Mouse (Mus musculus) ovary, postnatal 36 days (tissue): ENCODE measurements around the gene Samd14.
"Not testable (repeated sequence)": the region's sequence is repeated elsewhere in the genome, so short reads cannot be mapped to it uniquely, and the experiment has no call there.

ENCODE experiments used
- DNase-seq: peaks from one replicate; pipeline ENCODE4 v3.0.0; 2022; ENCODE audit warnings: low spot score, mixed read lengths

Samd14 gene

GRCm38 (mm10) chr11:95006525-95007219 lies 3.0 kb upstream of the Samd14 start:
- peak; percentile 81 for DNase-seq

- DNase-seq: no peak
Observed at GRCm38 (mm10) chr11:95007418-95007817, 2.3 kb upstream of the Samd14 start.

GRCm38 (mm10) chr11:95008661-95009628 lies 734 bp upstream of the Samd14 start:
- DNase-seq: no peak

- no peak for DNase-seq
Observed at GRCm38 (mm10) chr11:95010141-95010739, 561 bp downstream of the Samd14 start.

GRCm38 (mm10) chr11:95010841-95011403 lies 1.2 kb downstream of the Samd14 start:
- DNase-seq: not testable (repeated sequence)

GRCm38 (mm10) chr11:95011416-95011815 lies 1.7 kb downstream of the Samd14 start:
- DNase-seq: no peak

- no peak for DNase-seq
Observed at GRCm38 (mm10) chr11:95012075-95012474, 2.4 kb downstream of the Samd14 start.

- no peak for DNase-seq
Observed at GRCm38 (mm10) chr11:95012487-95012886, 2.8 kb downstream of the Samd14 start.

- no peak for DNase-seq
Observed at GRCm38 (mm10) chr11:95015484-95015883, 5.8 kb downstream of the Samd14 start.

GRCm38 (mm10) chr11:95022237-95022992 lies 12.7 kb downstream of the Samd14 start:
- no peak for DNase-seq

- DNase-seq: no peak
Observed at GRCm38 (mm10) chr11:95023481-95023880, 13.8 kb downstream of the Samd14 start.

GRCm38 (mm10) chr11:95024439-95025184 lies 14.9 kb downstream of the Samd14 start:
- no peak for DNase-seq

GRCm38 (mm10) chr11:95025227-95026012 lies 15.7 kb downstream of the Samd14 start:
- no peak for DNase-seq

GRCm38 (mm10) chr11:95026090-95026542 lies 16.4 kb downstream of the Samd14 start:
- no peak for DNase-seq

GRCm38 (mm10) chr11:95026849-95027248 lies 17.2 kb downstream of the Samd14 start:
- DNase-seq: no peak

GRCm38 (mm10) chr11:95027850-95028470 lies 18.3 kb downstream of the Samd14 start:
- no peak for DNase-seq

GRCm38 (mm10) chr11:95032945-95033344 lies 23.3 kb downstream of the Samd14 start:
- DNase-seq: no peak

GRCm38 (mm10) chr11:95033617-95034016 lies 23.9 kb downstream of the Samd14 start:
- no peak for DNase-seq

GRCm38 (mm10) chr11:95034902-95035301 lies 25.2 kb downstream of the Samd14 start:
- no peak for DNase-seq
